Comparison of ENCODE assay signal across 9 mouse cellular contexts in genomic region chr14:57679958-57680535, GRCm38 (mm10). TPM values are rescaled to one million over a fixed set of nuclear protein-coding genes. Genes with fewer than 3 reads are reported as not detected.
DNase-seq lines count a peak whose midpoint lies in the region; ATAC-seq and TF ChIP-seq lines count a peak whose summit lies in the region.
"Had no signal": no experiment of that assay in that cellular context is flagged by ENCODE, and none has a peak within 500 bp of the region (broad histone marks: within the 10 kb centered on the region; RNA-seq: fewer than 3 reads in every experiment).

No protein-coding gene starts in this region.

- no peaks in the 10 kb centered on the region for H3K36me3 ChIP-seq in ES-E14 (ENCODE audit: control insufficient read depth, insufficient read depth, low read length, poor library complexity, severe bottlenecking)
- no peaks in the 10 kb centered on the region for H3K36me3 ChIP-seq in forebrain, embryonic 11.5 days (ENCODE audit: control insufficient read depth, insufficient read depth, low read length)
- H3K36me3 ChIP-seq in lung, embryonic 15.5 days, result no peaks in the 10 kb centered on the region
- H3K36me3 ChIP-seq in thymus, adult 2 months (ENCODE audit: control insufficient read depth, insufficient read depth, low read length), result no peaks in the 10 kb centered on the region
- H3K36me3 ChIP-seq: limb, embryonic 13.5 days had no signal

- no peak overlapping the region for H3K4me3 ChIP-seq in ES-E14 (ENCODE audit: insufficient read depth in 1 of 2, low read depth in 1 of 2, low read length in 2 of 2, poor library complexity in 1 of 2, severe bottlenecking in 1 of 2)
- H3K4me3 ChIP-seq in forebrain, embryonic 11.5 days (ENCODE audit: low read depth, low read length), result no peak overlapping the region
- H3K4me3 ChIP-seq in lung, embryonic 15.5 days, result no peak overlapping the region
- no peak overlapping the region for H3K4me3 ChIP-seq in thymus, adult 2 months (ENCODE audit: control insufficient read depth, insufficient read depth, low read length)
- H3K4me3 ChIP-seq: limb, embryonic 13.5 days had no signal

- no peak overlapping the region for H3K9ac ChIP-seq in ES-E14 (ENCODE audit: insufficient read depth, low read depth, low read length, poor library complexity, severe bottlenecking)
- no peak overlapping the region for H3K9ac ChIP-seq in forebrain, embryonic 11.5 days (ENCODE audit: low read length)
- H3K9ac ChIP-seq in lung, embryonic 15.5 days, result no peak overlapping the region
- H3K9ac ChIP-seq: limb, embryonic 13.5 days had no signal

- TF ChIP-seq CTCF in thymus, adult 2 months (IDR thresholded peaks at IDR 0.05; ENCODE audit: borderline replicate concordance, control insufficient read depth, extremely low read depth, insufficient read depth, low read length, poor library complexity), result no peak

- TF ChIP-seq POLR2A in thymus, adult 2 months (IDR thresholded peaks at IDR 0.05; ENCODE audit: control insufficient read depth, extremely low read depth, insufficient read depth, low read length, poor library complexity), result no peak

- no peak overlapping the region for H3K27ac ChIP-seq in ES-E14 (ENCODE audit: insufficient read depth, low read depth, low read length, poor library complexity, severe bottlenecking)
- no peak overlapping the region for H3K27ac ChIP-seq in forebrain, embryonic 11.5 days (ENCODE audit: low read depth, low read length)
- H3K27ac ChIP-seq in lung, embryonic 15.5 days, result no peak overlapping the region
- H3K27ac ChIP-seq in thymus, adult 2 months (ENCODE audit: control insufficient read depth, insufficient read depth, low read length), result no peak overlapping the region
- H3K27ac ChIP-seq: limb, embryonic 13.5 days had no signal

- no peak overlapping the region for H3K4me2 ChIP-seq in forebrain, embryonic 11.5 days (ENCODE audit: low read depth, low read length, severe bottlenecking)
- H3K4me2 ChIP-seq in lung, embryonic 15.5 days, result no peak overlapping the region
- H3K4me2 ChIP-seq: limb, embryonic 13.5 days had no signal

- intact Hi-C loops in heart, postnatal 36 days (cut with DNase I), result loop anchor here (1.0 to 10.0 kb wide), 4 partner anchors 230 to 1435 kb away; no protein-coding TSS in a partner anchor

- in situ Hi-C loops in ES-E14 (cut with MboI; ENCODE audit: low sequenced_read_pairs in 2 of 2, unreplicated experiment in 2 of 2), result loop anchor here in 1 of 2 experiments (25.0 kb wide), 1 partner anchor 232 kb away; no protein-coding TSS in a partner anchor

- 0 out of 2 replicates have a peak, but pooled peaks have one; percentile 30 for ATAC-seq in forebrain, embryonic 11.5 days (replicated peaks; ENCODE audit: low FRiP score)
- peak; percentile 77; the same call in 1 of the 2 replicates for ATAC-seq in lung, embryonic 15.5 days (ENCODE audit: borderline replicate concordance, extremely low read depth, low FRiP score, low TSS enrichment)

- no peaks in the 10 kb centered on the region for H3K27me3 ChIP-seq in forebrain, embryonic 11.5 days (ENCODE audit: control insufficient read depth, insufficient read depth, low read length)
- no peaks in the 10 kb centered on the region for H3K27me3 ChIP-seq in lung, embryonic 15.5 days
- no peaks in the 10 kb centered on the region for H3K27me3 ChIP-seq in thymus, adult 2 months (ENCODE audit: control insufficient read depth, insufficient read depth, low read length)
- H3K27me3 ChIP-seq: limb, embryonic 13.5 days had no signal

- H3K4me1 ChIP-seq in ES-E14 (ENCODE audit: control insufficient read depth in 2 of 2, insufficient read depth in 2 of 2, low read length in 2 of 2, poor library complexity in 1 of 2), result peaks cover 0 to 2% of the 10 kb centered on the region in 2 experiments; a peak in 1 of 4 replicates
- H3K4me1 ChIP-seq in forebrain, embryonic 11.5 days (replicated peaks; ENCODE audit: control insufficient read depth, insufficient read depth, low read length), result no peaks in the 10 kb centered on the region
- H3K4me1 ChIP-seq in lung, embryonic 15.5 days, result no peaks in the 10 kb centered on the region
- H3K4me1 ChIP-seq in thymus, adult 2 months (replicated peaks; ENCODE audit: control insufficient read depth, insufficient read depth, low read length), result no peaks in the 10 kb centered on the region
- H3K4me1 ChIP-seq: limb, embryonic 13.5 days had no signal

- no peaks in the 10 kb centered on the region for H3K9me3 ChIP-seq in ES-E14 (ENCODE audit: control insufficient read depth, insufficient read depth, low read depth, low read length)
- no peaks in the 10 kb centered on the region for H3K9me3 ChIP-seq in forebrain, embryonic 11.5 days (ENCODE audit: control insufficient read depth, low read length)
- no peaks in the 10 kb centered on the region for H3K9me3 ChIP-seq in lung, embryonic 15.5 days
- H3K9me3 ChIP-seq: limb, embryonic 13.5 days had no signal

- DNase-seq in ES-E14 (ENCODE audit: low read depth, low spot score), result peak; percentile 88
- peak; percentile 81 for DNase-seq in c-Kit-positive CD71-negative TER-119-negative erythroid progenitor cells, embryonic 14.5 days (ENCODE audit: low read depth)
- DNase-seq in forebrain, embryonic 11.5 days (ENCODE audit: low spot score), result peak; percentile 92
- DNase-seq in heart, postnatal 36 days, result peak; percentile 87 to 89
- peak; percentile 76 to 92 for DNase-seq in layer of hippocampus, adult 18-20 months (ENCODE audit: low spot score in 2 of 2)
- DNase-seq in ovary, postnatal 14 days (ENCODE audit: low spot score), result peak; percentile 77
- peak; percentile 81 for DNase-seq in thymus, adult 2 months

- WGBS in forebrain, embryonic 11.5 days, result 41% methylated on average over 5 of the region's 5 CpGs
- 31% methylated on average over 5 of the region's 5 CpGs for WGBS in lung, embryonic 15.5 days
- 27% methylated on average over 5 of the region's 5 CpGs for WGBS in thymus, adult 2 months

TF ChIP-seq in ES-E14, 5 proteins besides CTCF, POLR2A, EP300 and RAD21:
- TF ChIP-seq ZC3H11A (IDR thresholded peaks at IDR 0.05; ENCODE audit: borderline replicate concordance, low read depth, low read length) (peak; percentile 66), HCFC1 (IDR thresholded peaks at IDR 0.05; ENCODE audit: borderline replicate concordance, insufficient read depth, low read length) (no peak), CHD2 (IDR thresholded peaks at IDR 0.05; ENCODE audit: low read depth, low read length) (no peak), ZNF384 (IDR thresholded peaks at IDR 0.05; ENCODE audit: low read depth, low read length) (peak; percentile 76; the same call in 1 of the 2 replicates), MAFK (IDR thresholded peaks at IDR 0.05; ENCODE audit: insufficient read depth, low read depth, low read length) (no peak)

RNA-seq across cellular contexts. Expression of gene Xpo4, which starts 14.8 kb away (rescaled TPM):
- 42.2 and 79.2 TPM in 2 replicates for total RNA-seq in ES-E14 (2012; rRNA removed)
- polyA plus RNA-seq in forebrain, embryonic 11.5 days (2014; fragmentation: Nextera tagmentation; extraction: Ambion mirVana), result 35.6 and 39.1 TPM in 2 replicates
- total RNA-seq in heart, postnatal 36 days (2021), result 10 to 100 TPM; 10.5 to 12.7 TPM
- 10 to 100 TPM; 12.2 to 13.1 TPM for total RNA-seq in layer of hippocampus, adult 18-20 months (2021)
- polyA plus RNA-seq in lung, embryonic 15.5 days (2015; fragmentation: Nextera tagmentation; extraction: Ambion mirVana), result 21.4 and 23.4 TPM in 2 replicates
- polyA plus RNA-seq in thymus, adult 2 months (2012; rRNA removed), result 5.9 and 6.9 TPM in 2 replicates
